Mouse (Mus musculus) lung, postnatal 10 days (tissue): ENCODE measurements around the gene Usp9x.
A peak's percentile ranks its signal among the peaks of the same experiment; 100 is the strongest.

Experiments used
- DNase-seq: peaks from one replicate; pipeline ENCODE4 v3.0.0; 2021

Gene Usp9x

GRCm38 (mm10) chrX:13071241-13071775 lies at the start of gene Usp9x:
Gene Usp9x (plus strand): TSS chrX:13071498.
- peak; percentile 92 for DNase-seq

DNA sequence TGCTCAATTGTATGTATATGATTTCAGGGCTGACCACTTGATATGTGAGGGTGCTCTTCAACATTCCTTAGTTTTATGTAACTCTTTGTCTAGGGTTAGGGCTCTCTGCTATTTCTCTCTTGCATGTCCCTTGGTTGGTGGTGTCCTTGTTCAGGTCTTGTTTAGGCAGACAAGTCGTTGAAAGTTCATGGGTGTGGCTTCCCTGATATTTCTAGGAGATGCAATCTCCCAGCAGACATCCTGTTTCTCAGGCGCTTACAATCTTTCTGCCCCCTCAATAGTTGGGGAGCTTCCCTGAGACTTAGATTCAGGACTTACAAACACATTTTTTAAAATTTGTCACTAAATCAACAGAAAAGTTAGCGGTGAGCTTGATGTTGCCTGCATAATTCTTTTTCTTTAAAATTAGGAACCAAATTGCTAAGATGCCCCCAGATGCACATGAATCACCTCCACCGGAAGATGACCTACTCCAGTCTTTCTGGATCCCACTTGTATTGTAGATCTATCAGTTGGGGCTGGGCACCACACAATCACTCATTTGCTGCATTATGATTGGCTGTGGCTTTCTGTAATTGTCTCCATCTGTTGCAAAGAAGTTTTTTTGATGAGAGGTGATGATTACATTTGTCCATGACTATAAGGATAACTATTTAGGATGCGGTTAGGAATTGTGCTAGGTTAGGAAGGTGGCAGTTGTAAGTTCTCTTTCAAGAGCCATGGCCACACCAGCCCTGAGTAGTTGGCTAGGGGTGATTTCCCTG lies 48.6 kb upstream of the Usp9x start:
- no peak for DNase-seq

GRCm38 (mm10) chrX:13024539-13025202 lies 46.6 kb upstream of the Usp9x start:
- no peak for DNase-seq

DNA sequence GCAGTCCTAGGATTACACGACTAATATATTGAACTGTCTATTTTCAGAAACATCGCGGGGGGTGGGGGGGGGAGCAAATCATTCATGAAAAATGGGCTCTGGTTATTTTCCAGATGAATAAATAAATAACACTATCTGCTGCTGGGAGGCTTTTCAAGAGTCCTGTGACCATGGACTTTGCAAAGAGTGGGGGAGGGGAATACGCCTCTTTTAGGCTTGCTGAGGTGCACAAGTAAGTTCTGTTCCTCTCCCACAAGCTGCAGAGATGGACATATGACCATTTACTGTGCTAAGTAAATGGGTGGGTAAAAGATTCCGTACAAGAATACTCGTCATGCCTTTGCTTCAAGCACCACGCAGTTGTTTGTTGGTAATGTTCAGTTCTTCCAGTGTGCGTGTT lies 46.0 kb upstream of the Usp9x start:
- no peak for DNase-seq

DNA sequence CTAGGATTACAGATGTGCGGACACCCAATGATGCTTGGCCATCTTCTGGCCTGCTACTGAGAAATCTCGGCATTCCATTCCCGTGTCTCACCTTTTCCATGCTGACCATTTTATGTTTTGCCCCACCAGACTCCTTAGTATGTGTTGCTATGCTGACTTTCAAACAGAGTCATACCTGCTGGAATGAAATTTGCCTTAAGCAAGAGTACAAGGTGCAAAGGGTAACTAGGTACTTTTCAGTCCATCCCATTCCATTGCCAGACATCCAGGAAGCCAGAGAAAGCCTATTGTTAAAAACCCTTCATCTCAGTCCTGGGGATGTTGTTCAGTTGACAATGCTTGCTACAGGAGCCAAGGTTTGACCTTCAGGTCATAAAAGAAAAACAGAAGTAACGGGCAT lies 43.1 kb upstream of the Usp9x start:
- DNase-seq = no peak

DNA sequence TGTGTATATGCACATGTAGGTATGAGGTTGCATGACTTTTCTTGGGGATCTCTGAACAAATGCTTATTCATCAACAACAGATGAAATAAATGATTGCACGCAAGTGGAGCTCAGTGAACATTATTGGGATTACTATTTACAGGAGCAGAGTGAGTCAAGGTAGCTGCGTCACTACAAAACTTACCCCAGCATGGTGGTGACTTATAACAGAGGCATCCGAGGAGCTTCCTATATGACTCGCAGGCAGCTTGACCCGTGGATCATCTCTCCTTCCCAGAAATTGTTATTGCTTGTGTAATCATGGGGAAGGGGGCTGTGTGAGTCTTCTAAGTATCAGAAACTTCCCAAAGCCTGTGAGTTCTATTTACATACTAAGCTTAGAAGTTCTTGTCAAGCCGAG lies 41.3 kb upstream of the Usp9x start:
- DNase-seq = no peak

- no peak for DNase-seq
Measured at GRCm38 (mm10) chrX:13037085-13037484, 34.2 kb upstream of the Usp9x start.

- DNase-seq = no peak
Measured at GRCm38 (mm10) chrX:13039211-13039610, 32.1 kb upstream of the Usp9x start.

DNA sequence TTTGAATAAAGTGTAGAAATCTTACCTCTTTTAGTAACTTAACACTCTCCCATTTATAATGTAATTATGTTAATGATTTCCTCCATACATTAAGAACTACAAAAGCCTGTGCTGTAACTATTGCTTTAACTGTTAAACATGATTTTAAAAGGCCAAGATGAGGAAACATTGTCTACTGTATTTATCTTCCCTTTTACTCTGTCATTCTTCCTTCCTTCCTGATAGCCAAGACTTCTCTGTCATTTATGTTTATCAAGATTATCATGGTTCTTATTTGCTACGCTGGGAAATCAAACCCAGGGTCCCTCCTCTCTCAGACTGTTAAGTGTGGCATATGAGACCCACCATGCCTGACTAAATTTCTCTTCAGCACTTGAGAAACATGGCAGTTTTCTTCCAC lies 30.9 kb upstream of the Usp9x start:
- no peak for DNase-seq

GRCm38 (mm10) chrX:13041630-13042129 lies 29.6 kb upstream of the Usp9x start:
- DNase-seq = peak; percentile 98

GRCm38 (mm10) chrX:13043780-13044179 lies 27.5 kb upstream of the Usp9x start:
- no peak for DNase-seq

DNA sequence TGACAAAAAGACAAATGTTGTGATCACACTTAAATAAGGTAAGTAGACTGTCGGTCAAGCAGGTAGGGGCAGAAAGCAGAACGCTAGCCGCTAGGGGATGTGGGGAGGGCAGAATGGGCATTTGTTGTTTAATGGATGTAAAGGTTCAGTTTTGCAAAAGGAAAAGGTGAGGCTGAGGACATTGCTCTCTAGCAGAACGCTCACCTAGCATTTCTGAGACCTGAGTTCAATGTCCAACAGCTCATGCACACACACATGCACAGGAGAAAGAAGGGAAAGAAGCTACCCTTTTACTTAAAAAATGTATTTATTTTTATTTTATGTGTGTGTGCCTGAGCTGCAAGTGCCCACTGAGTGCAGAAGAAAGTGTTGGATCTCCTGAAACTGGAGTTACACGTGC lies 26.6 kb upstream of the Usp9x start:
- no peak for DNase-seq

DNA sequence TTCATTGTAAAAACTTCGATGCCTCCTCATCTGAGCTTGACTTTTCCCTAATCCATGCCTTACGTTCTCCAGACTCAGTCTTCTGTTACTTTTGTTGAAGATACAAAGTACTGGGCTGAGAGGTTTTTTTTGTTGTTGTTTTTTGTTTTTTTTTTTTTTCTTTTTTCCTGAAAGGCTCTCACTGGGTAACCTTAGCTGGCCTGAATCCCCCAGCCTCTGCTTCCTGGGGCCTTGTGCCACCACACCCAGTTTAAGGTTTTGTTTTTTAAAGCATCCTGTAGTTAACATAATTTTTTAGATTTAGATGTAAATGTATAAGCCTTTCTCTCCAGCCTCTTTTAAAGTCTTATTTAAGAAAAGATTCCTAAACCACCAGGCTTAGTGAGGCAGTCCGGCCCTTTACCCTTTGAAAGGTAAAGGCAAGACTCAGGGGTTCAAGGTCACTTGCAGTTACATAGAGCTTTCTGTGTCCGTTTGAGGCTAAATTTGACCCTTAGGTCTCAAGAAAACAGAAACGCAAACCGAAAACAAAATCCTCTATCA lies 24.3 kb upstream of the Usp9x start:
- no peak for DNase-seq

DNA sequence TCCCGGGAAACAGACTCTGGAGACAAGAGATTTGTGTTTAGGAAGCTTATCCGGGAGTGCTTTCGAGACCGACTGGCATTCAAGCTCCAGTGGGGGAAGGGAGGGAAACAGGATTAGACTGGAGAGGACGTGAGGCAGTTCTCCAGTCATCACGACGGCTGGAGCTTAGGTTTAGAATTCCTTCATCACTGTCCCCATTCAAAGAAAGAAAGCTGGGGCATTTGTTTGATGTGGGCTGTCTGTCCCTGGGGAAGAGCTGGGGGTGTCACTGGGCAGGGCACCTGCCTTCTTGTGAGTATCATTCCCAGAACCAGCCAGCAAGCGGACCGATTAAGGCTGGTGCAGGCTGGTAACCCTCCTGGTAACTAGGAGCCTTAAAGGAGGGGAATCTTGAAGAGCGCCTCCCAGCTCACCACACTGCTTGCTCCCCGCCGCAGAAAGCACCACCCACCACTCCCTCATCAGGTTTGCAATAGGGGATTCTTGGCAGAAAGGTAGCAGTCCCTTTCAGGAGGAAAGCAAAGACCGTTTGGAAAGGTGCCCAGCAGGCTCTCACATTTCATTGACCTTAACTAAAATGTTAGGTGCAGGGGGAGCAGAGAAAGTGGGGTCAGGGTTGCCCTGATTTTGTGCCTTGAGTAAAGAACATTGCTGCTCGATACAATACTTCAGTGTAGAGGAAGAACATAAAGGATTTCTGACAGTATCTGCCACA lies 23.5 kb upstream of the Usp9x start:
- peak; percentile 74 for DNase-seq

DNA sequence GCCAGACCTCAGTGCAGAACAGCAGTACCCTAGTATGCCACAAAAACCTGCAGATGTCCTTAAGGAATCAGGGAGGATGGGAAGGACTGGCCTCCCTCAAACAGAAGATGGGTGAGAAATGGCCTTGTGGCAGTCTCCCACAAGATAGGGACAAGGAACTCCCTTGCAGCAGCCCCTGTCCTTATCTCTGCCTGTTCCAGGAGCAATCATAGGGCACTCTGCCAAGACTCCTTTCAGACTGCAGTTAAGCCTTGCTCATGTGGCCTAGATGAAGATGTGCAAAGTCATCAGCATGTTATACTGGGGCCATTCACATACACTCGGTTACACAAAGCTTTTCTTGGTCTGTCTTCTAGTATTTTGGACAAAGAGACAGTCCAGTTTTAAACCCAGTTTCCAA lies 16.7 kb upstream of the Usp9x start:
- DNase-seq = no peak

DNA sequence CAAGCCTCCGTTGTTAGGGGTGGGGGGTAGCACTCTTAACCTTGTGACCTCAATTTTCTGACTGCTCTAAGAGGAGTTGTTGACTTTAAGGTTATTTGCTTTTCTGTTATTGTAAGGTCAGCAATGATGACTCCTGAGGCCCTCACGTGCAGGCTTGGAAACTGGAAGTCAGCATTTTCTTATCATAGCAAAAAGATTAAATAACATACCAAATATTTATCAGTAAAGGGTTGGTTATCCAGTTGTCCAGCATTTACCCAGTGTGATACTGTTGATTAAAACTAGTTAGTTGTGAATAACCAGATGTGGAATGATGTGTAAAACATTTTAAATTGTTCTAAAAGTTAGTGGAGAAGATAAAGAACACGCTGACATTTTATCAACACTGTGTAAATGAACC lies 9.3 kb upstream of the Usp9x start:
- no peak for DNase-seq

DNA sequence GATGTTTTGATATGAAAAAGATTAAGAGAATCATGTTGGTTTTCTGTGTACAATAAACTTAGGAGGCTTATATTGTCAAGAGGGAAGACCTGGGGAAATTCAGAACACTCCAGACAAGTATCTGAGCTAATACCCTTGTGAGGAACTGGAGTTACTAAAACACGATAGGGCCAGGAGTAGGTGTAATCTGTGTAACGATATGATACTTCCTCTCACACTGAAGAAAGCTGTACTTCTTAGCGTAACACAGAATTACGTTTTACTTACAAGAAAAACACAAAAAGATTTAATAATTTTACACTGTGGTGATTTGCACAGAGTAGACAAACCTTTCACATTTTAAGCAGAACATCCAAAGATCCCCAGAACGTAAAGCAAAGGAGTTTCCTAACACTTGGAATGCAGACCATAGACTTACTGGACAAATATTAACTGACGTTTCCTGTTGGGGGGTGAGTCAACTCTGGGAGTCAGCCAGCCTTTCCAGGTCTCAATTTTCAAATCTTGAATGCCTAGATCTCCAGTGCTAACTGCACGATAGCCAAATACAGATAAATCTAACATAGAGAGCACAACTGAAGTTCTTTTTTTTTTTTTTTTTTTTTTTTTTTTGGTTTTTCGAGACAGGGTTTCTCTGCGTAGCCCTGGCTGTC lies 6.9 kb upstream of the Usp9x start:
- DNase-seq = no peak

DNA sequence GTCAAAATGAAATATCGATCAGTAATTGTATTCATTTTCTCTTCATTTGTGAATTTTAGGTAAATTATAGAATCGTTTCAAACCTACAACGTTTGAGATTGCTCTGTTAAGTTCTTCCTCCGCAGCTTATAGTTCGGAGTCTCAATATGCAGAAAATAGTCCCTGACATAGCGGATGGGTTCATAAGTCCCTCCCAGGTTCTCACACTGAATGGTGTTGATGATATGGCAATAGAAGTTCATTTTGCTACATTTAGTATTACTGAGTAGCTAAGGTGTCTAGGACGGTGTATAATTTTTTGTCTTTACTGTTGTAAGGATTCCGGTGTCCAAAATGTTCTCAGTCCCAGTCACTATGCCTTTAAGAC lies 1.1 kb upstream of the Usp9x start:
- DNase-seq = no peak

DNA sequence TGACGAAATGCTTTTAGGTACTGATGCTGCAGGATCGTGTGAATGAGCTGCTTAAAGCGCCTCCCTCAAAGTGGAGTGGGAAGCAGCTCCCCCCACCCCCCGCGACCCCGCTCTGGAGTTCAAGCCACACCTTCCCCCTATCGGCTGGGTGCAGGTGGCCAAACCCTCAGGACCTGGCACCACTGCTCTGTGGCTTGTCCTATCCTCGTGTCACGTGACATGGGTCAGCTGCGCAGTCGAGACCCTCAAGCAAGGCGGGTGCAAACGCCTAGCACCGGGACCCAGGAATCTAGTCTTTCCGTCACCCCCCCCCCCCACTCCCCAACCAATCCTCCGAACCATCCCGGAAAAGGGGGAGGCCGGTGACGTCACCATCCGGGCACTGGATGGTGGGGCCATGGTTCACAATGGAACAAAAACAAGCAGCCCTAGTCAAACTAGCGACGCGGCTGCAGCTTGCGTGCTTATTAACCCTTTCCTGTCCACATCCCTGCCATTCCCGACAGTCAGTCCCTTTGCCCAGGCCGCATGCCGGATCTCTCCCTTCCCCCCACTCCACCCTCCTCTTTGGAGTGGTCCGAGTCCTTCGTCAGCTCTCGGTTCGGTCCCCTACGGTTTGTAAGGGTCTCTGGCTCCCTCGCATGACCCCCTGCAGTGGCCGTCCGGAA lies 591 bp upstream of the Usp9x start:
- DNase-seq = peak; percentile 95

- DNase-seq = peak; percentile 80
Measured at GRCm38 (mm10) chrX:13071776-13072460, 620 bp downstream of the Usp9x start.

DNA sequence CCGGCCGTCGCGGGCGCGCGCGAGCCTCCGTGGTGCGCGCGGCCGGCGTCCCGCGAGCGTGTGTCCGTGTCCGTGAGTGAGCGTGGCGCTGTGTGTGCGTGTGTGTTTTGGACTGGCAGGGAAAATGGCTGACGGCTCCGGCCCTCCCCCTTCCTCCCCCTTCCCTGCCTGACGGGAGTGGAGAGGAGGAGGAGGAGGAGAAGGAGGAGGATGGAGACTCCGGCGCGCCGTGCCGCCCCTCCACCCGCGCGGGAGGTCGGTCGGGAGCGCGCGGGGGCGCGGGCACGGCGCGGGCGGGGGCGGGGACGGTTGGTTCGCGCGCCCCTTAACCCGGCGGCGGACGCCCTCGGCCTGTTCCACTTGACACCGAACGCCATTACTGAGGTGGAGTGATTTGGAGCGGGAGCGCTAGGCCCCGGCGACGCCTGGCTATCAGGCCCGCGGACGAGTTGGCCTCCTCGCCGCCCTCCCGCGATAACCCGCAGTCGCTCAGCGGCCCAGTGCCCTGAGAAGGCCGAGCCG lies 1.2 kb downstream of the Usp9x start:
- DNase-seq = peak; percentile 84
